Mouse (Mus musculus) embryonic facial prominence, embryonic 14.5 days (tissue): ENCODE data around the gene Gna12. TPM values are rescaled to one million over a fixed set of nuclear protein-coding genes. Genes with fewer than 3 reads are reported as not detected.
A peak's percentile ranks its signal among the peaks of the same experiment; 100 is the strongest.

Experiments used
- ATAC-seq: fragments of 200-750 bp; cut with Nextera tagmentation; 2 replicates; pipeline ENCODE4 v1.8.0; 2017; ENCODE audit warnings: low read depth, moderate number of reproducible peaks, moderate TSS enrichment
- DNase-seq: peaks from one replicate; pipeline ENCODE4 v3.0.0-alpha.2; 2015; ENCODE audit warnings: low spot score
- H3K27ac ChIP-seq: fragments of 300-500 bp; sonication (generic); replicated peaks from 2 replicates; pipeline ENCODE4 v1.5.1; 2014; ENCODE audit warnings: low read depth, mild to moderate bottlenecking, low read length, moderate library complexity
- H3K27me3 ChIP-seq: fragments of 300-500 bp; sonication (generic); replicated peaks from 2 replicates; pipeline ENCODE4 v1.6.1; 2014; ENCODE audit warnings: low read length; ENCODE audit not compliant: control insufficient read depth, insufficient read depth
- H3K36me3 ChIP-seq: fragments of 300-500 bp; sonication (generic); 2 replicates; pipeline ENCODE4 v1.6.1; 2014; ENCODE audit warnings: low read length, mixed read lengths; ENCODE audit not compliant: control insufficient read depth, insufficient read depth
- H3K4me1 ChIP-seq: fragments of 300-500 bp; sonication (generic); 2 replicates; pipeline ENCODE4 v1.6.1; 2014; ENCODE audit warnings: antibody characterized with exemption, low read length; ENCODE audit not compliant: control insufficient read depth, insufficient read depth
- H3K4me2 ChIP-seq: fragments of 300-500 bp; sonication (generic); 2 replicates; pipeline ENCODE4 v1.6.1; 2014; ENCODE audit warnings: low read depth, mild to moderate bottlenecking, low read length, moderate library complexity, mixed read lengths
- H3K4me3 ChIP-seq: fragments of 300-500 bp; sonication (generic); 2 replicates; pipeline ENCODE4 v1.5.1; 2014; ENCODE audit warnings: low read depth, mild to moderate bottlenecking, low read length
- H3K9ac ChIP-seq: fragments of 300-500 bp; sonication (generic); 2 replicates; pipeline ENCODE4 v1.6.1; 2014; ENCODE audit warnings: low read depth, mild to moderate bottlenecking, low read length, moderate library complexity, mixed read lengths
- H3K9me3 ChIP-seq: fragments of 300-500 bp; sonication (generic); 2 replicates; pipeline ENCODE4 v1.6.1; 2016; ENCODE audit warnings: low read length; ENCODE audit not compliant: control insufficient read depth
- WGBS: fragments of 180-500 bp; shearing (Covaris S2); extraction: QIAGEN DNeasy Blood & Tissue Kit; methylation state at CpG from one replicate; pipeline ENCODE4 v1.1.7; 2014; 5-methylcytosine and 5-hydroxymethylcytosine counted together
- polyA plus RNA-seq: library from polyadenylated mRNA; unstranded; fragments of >200 nt; fragmentation: Nextera tagmentation; extraction: Ambion mirVana; gene quantifications from 2 replicates; pipeline ENCODE4 v1.2.1, GENCODE M21; 2014

Gna12 gene
- polyA plus RNA-seq, 1 experiment from 2014 or later, result 28.9 TPM

DNA sequence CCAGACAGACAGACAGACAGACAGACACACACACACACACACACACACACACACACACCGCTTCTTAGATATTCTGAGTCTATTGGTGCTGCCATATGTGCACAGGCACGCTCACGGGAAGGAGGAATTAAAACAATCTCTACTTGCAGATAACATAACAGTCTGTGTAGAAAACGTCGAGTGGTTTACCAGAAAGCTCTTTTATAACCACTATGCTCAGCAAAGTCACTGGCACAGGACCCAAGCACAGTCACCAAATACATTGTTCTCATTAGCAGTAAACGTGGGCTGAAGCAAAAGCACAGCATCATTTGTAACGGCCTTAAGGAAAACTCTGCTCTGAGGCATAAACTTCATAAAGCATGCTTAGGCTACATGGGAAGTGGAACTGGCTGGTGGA, 6.1 kb downstream of the Gna12 start:
- Histone ChIP-seq H3K9ac (no peak overlapping the region), H3K4me3 (no peak overlapping the region), H3K4me2 (no peak overlapping the region), H3K27me3 (no peaks in the 10 kb centered on the region), H3K36me3 (peaks cover 6% of the 10 kb centered on the region; the same call in 1 of the 2 replicates), H3K9me3 (no peaks in the 10 kb centered on the region), H3K4me1 (peaks cover 37% of the 10 kb centered on the region), H3K27ac (no peak overlapping the region)
- ATAC-seq, result no peak
- no peak for DNase-seq
- 77% methylated on average over 7 of the region's 7 CpGs for WGBS

DNA sequence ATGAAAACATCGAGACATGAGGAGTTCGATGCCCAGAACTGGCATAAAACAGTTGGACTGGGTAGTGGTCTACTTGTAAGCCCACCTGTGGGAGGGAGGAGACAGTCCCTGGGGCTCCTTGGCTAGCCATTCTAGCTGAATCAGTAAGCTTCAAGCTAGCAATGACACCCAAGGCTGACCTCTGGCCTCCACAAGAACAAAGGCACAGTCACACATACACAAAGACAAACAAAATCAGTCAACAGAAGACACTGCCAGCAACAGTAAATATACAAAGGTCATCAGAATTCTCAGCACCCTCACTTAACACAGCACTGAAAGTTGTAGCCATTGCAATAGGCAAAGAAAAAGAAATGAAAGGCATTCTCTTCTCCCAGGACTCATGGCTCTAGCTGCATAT, 6.8 kb downstream of the Gna12 start:
- DNase-seq (no peak), ATAC-seq (no peak)
- no peak overlapping the region for H3K4me3 ChIP-seq
- H3K9me3 ChIP-seq, result no peaks in the 10 kb centered on the region
- peaks cover 6% of the 10 kb centered on the region; the same call in 1 of the 2 replicates for H3K36me3 ChIP-seq
- no peak overlapping the region for H3K9ac ChIP-seq
- H3K4me1 ChIP-seq, result peaks cover 37% of the 10 kb centered on the region
- H3K27me3 ChIP-seq, result no peaks in the 10 kb centered on the region
- WGBS, result 88% methylated on average over 2 of the region's 2 CpGs
- H3K4me2 ChIP-seq, result no peak overlapping the region
- no peak overlapping the region for H3K27ac ChIP-seq

DNA sequence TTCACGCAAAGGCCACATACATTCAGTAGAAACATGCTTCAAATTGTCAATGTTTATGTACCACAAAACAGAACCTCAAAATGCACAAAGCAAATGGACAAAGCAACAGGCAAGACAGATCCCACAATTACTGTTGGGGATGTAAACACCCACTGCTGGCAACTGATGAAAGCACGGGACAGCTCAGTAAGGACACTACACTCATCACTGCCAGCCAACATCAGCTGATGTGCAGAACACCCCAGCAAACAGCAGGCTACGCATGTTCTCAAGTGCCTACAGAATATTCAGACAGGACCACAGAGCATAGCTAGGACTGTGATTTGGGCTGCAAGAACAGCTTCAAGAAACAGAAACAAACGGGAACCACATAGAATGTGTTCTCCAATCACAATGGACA, 8.3 kb downstream of the Gna12 start:
- no peak overlapping the region for H3K27ac ChIP-seq
- no peak overlapping the region for H3K4me2 ChIP-seq
- H3K9me3 ChIP-seq, result no peaks in the 10 kb centered on the region
- no peak for ATAC-seq
- H3K9ac ChIP-seq, result no peak overlapping the region
- no peak overlapping the region for H3K4me3 ChIP-seq
- 92% methylated on average over 4 of the region's 4 CpGs for WGBS
- no peaks in the 10 kb centered on the region for H3K27me3 ChIP-seq
- no peak for DNase-seq
- H3K4me1 ChIP-seq, result peaks cover 25% of the 10 kb centered on the region
- peaks cover 6% of the 10 kb centered on the region; the same call in 1 of the 2 replicates for H3K36me3 ChIP-seq

DNA sequence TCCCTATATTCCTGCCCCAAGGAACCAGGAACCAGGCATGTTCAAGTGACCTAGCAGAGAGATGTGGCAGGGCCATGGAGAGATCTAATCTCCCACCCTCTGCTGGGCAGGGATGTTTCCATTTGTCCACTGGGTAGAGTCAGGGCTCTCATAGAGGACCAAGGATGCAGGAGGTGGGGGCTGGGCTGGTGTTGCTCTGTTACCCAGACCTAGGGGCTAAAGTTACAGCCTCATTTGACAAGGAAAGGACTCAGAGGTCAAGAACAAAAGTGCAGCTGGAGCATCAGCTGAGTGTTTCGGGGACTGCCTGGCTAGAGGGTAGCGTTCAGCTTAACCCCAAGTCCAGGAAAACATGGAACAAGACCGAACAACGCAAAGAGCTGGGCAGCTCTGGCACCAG, 9.7 kb downstream of the Gna12 start:
- peaks cover 23% of the 10 kb centered on the region for H3K4me1 ChIP-seq

DNA sequence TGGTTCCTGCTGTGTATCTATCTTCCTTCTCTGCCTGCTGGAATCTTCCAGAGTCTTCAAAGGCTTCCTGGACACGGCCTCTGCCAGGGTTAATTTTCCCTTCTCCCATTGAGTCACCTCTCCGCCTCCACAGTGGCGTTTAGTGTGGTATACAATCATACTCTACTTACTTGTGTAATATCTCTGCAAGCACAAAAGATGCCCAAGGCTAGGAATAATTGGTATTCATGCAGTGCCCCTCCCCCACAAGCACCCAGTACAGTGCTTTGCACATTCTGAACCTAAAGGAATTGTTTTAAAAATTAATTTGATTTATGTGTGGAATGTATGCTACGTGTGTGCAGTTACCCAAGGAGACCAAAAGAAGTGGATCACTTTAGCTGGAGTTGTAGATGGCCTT, 10.6 kb downstream of the Gna12 start:
- Histone ChIP-seq H3K27ac (0 out of 2 replicates have a peak overlapping the region, but pooled peaks have one; percentile 42), H3K9me3 (no peaks in the 10 kb centered on the region), H3K36me3 (no peaks in the 10 kb centered on the region), H3K4me1 (peaks cover 31% of the 10 kb centered on the region), H3K27me3 (no peaks in the 10 kb centered on the region), H3K9ac (no peak overlapping the region), H3K4me2 (no peak overlapping the region), H3K4me3 (no peak overlapping the region)
- WGBS, result 42% methylated on average over 4 of the region's 4 CpGs
- no peak for DNase-seq
- ATAC-seq, result no peak

More for the DNA sequence above, 9.7 kb downstream of the Gna12 start:
- Histone ChIP-seq H3K9me3 (no peaks in the 10 kb centered on the region), H3K4me2 (no peak overlapping the region), H3K36me3 (no peaks in the 10 kb centered on the region; the same call in 1 of the 2 replicates), H3K27ac (no peak overlapping the region), H3K27me3 (no peaks in the 10 kb centered on the region), H3K9ac (no peak overlapping the region), H3K4me3 (no peak overlapping the region)
- ATAC-seq (no peak), DNase-seq (no peak)
- WGBS, result 68% methylated on average over 4 of the region's 4 CpGs

DNA sequence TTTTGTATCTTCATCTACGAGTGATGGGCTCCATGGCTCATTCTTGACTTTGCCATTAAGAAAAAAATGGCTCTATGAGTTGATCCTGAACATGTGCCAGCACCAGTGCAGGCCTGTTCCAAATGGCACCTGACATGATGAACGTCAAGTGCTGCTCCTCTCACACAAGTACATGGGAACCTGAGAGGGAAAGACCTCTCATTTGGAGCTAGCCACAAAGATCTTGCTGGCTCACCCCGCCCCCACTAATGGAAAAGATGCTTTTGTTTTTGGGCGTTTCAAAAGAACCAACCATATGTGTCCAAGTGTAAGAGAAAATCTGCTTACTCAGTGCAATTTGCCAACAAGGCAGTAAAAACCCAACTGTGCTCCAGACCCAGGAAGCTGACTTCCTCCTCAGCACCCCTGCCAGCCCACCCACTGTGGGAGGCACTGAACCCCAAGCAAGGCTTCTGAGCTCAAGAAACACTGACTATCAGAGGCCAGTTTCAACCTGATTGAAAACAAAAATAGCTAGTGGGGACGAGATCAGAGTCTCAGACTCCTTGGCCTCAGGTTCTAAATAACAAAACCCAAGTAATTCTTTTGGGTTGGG, 11.7 kb downstream of the Gna12 start:
- WGBS, result 69% methylated on average over 5 of the region's 5 CpGs
- Histone ChIP-seq H3K27ac (peak overlapping the region; percentile 42; the same call in 1 of the 2 replicates), H3K9me3 (no peaks in the 10 kb centered on the region), H3K9ac (no peak overlapping the region), H3K4me1 (peaks cover 34% of the 10 kb centered on the region), H3K4me2 (no peak overlapping the region), H3K27me3 (no peaks in the 10 kb centered on the region), H3K4me3 (no peak overlapping the region), H3K36me3 (no peaks in the 10 kb centered on the region)
- peak; percentile 35 for DNase-seq
- ATAC-seq, result 0 out of 2 replicates have a peak, but pooled peaks have one; percentile 7

DNA sequence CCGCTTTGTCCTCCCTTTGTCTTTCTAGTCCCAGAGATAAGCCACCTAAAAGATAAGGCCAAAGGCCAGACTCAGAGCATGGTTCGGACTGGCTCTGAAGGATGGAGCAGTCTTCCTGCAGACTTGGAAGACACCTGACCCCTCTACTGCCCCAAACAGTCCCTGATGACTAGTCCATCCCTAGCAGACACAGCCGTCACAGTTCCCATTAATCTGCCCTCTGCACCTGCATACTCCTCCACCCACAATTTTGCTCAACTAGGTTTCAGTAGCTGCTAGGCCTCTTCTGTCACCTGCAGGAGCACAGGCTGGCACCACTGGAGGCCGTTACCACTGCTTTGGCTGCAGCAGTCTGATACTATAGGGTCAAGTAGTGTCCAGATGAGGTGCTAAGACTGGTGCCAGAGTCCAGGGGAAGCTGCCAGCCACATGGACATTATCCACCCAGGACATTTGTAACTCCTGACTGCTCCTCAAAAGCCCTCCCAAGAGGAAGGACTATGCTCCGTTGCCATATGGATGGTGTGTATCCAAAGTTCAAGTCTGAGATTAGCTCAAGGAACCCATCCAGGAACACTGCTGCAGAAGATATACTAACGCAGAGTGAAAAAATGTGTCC, 13.2 kb downstream of the Gna12 start:
- peaks cover 49% of the 10 kb centered on the region for H3K4me1 ChIP-seq
- no peak overlapping the region for H3K4me2 ChIP-seq
- no peaks in the 10 kb centered on the region for H3K9me3 ChIP-seq
- DNase-seq, result no peak
- ATAC-seq, result no peak
- H3K9ac ChIP-seq, result no peak overlapping the region
- no peak overlapping the region for H3K4me3 ChIP-seq
- 92% methylated on average over 6 of the region's 6 CpGs for WGBS
- no peaks in the 10 kb centered on the region for H3K27me3 ChIP-seq
- no peak overlapping the region for H3K27ac ChIP-seq
- H3K36me3 ChIP-seq, result no peaks in the 10 kb centered on the region

DNA sequence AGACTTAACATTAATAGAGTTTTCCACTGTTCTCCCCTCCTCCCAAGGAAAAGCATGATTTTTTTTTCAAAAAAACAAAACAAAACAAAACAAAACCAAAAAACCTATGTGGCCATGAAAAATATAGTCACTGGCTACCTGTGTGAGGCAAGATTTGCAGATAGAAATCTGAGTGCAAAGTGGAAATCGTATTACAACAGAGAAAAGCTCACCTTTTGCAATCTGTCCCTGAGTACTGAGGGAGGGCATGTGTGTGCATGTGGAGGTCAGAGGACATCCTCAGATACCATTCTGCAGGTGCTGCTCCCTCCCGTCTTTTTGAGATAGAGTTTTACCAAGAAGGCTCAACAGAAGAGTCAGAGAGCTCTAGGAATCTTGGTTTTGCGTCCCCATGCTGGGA, 14.2 kb downstream of the Gna12 start:
- DNase-seq, result no peak
- 83% methylated on average over 3 of the region's 3 CpGs for WGBS
- Histone ChIP-seq H3K4me2 (no peak overlapping the region), H3K4me3 (no peak overlapping the region), H3K36me3 (no peaks in the 10 kb centered on the region), H3K27ac (no peak overlapping the region), H3K9ac (no peak overlapping the region), H3K4me1 (peaks cover 49% of the 10 kb centered on the region), H3K27me3 (no peaks in the 10 kb centered on the region), H3K9me3 (no peaks in the 10 kb centered on the region)
- no peak for ATAC-seq
